Mouse (Mus musculus) adrenal gland, adult 8-10 months (tissue): ENCODE measurements around the gene Gpx4. TPM values are rescaled to one million over a fixed set of nuclear protein-coding genes. Genes with fewer than 3 reads are reported as not detected.
A peak's percentile ranks its signal among the peaks of the same experiment; 100 is the strongest.
"Not testable (repeated sequence)": the region's sequence is repeated elsewhere in the genome, so short reads cannot be mapped to it uniquely, and the experiment has no call there.

Source experiments
- DNase-seq: peaks from one replicate; pipeline ENCODE4 v3.0.0; 2022
- total RNA-seq, 4 experiments: library from RNA; stranded (reverse); gene quantifications; 2 replicates each; pipeline ENCODE4 v1.2.4; 2022

Gpx4 gene
- total RNA-seq, 4 experiments from 2014 or later = 697 to 776 (median 769) TPM

DNA sequence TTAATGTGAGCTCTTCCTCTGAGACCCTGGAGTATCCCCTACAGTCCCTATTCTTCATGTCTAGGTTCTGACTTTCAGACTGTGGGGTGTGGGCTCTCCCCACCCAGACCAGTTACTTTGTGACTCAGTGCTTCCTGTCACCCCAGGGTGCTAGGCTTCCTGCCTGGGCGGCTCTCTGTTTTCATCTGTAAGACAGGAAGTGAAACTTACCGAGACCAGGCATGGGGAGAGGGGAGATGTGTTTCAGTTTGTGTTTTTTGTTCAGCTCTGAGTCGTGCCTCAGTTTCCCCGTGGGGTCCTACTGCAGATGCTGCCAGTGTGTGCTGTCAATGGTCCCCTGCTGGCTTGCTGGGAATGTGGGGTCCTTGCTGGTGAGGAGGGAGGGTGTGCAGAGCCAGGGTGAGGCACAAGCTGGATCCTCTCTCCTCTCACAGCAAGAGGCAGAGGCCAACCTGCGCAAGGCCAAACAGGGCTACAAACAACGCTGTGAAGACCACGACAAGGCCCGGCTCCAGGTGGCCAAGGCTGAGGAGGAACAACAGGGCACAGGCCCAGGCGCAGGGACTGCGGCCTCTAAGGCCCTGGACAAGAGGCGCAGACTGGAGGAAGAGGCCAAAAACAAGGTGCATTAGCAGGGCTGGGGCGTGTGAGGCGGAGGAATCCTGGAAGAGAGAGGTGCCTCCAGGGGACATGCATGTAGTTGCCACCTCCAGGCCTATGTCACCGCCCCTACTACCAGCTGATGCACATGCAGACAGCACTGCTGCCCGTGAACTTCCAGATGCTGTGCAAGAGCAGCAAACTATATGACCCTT lies 22.5 kb upstream of the Gpx4 start:
- DNase-seq = no peak

DNA sequence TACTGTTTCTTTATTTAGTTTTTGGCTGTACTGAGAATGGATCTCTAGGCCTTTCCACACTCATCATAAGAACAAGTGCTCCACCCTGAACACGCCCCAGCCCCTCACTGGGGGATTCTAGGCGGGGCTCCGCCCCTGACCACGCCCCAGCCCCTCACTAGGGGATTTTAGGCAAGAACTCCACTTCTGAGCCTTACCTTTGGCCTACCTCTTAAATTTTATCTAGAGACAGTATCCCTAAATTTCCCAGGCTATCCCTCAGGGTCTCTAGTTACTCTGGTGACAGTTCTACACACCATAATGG lies 22.0 kb upstream of the Gpx4 start:
- no peak for DNase-seq

DNA sequence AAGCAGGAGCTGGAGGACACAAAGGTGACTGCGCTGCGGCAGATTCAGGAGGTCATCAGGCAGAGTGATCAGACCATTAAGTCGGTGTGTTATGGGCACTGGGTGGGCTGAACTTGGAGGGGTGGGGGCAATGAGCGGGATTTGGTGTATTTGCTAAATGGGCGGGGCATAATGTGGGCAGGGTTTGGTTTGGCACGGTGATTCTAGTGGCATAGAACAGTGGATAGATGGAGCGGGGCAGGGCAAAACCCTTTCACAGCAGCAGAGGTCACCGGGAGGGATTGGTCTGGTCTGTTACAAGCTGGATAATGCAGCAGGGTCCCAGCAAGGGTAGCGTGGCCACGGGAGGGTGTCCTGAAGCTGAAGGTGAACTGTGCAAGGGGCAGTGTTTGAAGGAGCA lies 21.5 kb upstream of the Gpx4 start:
- DNase-seq = no peak

- no peak for DNase-seq
Observed at GRCm38 (mm10) chr10:80025889-80026288, 21.1 kb upstream of the Gpx4 start.

DNA sequence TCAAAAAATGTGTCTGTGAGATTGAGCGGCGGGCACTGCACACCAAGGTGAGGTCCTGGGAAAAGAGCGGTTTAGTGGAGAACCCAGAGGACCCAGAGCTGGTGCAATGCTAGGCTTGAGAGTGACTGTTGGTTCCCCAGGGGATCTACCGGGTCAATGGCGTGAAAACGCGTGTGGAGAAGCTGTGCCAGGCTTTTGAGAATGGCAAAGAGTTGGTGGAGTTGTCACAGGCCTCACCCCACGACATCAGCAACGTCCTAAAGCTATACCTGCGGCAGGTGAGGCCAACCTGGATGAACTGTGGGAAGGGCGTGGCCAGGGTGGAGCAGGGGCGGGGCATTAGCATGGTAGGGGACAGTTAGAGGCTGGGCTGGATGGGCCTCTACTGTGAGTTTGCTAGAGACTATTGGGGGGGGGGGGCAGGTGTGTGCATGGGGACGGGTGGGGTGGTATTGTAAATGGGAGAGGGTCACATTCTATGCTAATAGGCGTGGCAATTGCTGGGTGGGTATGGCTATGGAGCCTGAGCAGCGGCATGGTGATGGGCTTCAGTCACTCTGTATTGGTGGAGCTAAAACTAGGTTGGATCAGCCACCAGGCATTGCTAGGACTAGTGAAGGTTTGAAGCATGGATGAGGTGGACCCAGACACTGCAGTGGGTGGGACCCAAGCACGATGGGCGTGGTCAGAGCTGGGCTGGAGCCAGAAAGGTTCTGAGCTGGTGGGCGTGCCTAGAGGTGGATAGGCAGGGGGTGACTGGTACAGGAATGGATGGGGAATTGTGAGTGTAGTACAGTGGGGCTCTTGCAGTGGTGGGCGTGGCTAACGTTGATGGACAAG lies 19.1 kb upstream of the Gpx4 start:
- no peak for DNase-seq

DNA sequence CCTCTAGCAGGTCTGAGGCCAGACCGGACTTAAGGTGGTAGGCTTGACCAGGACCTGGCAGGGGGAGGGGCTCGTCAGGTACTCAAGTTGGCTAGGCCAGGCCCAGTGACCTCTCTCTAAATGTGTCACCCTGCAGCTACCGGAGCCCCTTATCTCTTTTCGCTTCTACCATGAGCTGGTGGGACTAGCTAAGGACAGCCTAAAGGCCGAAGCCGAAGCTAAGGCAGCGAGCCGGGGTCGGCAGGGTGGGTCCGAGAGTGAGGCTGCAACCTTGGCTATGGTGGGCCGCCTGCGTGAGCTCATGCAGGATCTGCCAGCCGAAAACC lies 18.5 kb upstream of the Gpx4 start:
- no peak for DNase-seq

DNA sequence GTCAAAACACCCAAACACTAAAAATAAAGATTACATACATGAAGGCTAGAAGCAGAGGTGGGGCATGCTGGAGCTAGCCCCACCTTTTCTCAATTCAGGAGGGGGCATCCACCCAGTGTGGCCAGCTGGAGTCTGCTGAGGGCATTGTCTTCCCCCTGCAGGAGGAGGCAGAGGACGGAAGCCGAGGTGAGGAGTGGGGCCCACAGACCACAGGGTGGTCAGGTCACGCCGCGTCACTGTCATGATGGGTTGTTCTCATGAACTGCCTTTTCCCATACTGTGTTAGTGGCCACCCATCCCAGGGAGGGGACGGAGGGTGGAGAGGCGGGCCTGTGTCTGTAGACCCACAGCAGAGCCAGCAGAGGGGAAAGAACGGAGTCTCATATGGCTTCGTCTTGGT lies 16.8 kb upstream of the Gpx4 start:
- DNase-seq = no peak

DNA sequence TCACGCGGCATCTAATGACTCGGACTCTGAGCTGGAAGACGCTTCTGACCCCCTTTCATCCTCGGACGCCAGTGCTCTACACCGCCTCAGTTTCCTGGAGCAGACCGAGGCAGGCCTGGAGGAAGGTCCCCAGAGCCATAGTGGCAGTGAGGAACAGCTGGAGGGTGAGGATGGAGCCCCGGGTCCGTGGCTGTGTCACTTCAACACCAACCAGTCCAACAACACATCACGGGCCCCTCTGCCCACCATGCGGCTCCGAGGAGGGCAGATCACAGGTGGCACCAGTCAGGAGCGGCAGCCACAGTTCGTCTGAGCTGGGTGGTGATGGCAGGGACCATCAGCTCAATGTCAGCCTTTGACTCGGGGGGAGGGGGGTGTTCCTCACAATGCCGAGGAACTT lies 16.2 kb upstream of the Gpx4 start:
- DNase-seq = no peak

- DNase-seq = peak; percentile 70
Observed at GRCm38 (mm10) chr10:80032799-80033480, 14.0 kb upstream of the Gpx4 start.

DNA sequence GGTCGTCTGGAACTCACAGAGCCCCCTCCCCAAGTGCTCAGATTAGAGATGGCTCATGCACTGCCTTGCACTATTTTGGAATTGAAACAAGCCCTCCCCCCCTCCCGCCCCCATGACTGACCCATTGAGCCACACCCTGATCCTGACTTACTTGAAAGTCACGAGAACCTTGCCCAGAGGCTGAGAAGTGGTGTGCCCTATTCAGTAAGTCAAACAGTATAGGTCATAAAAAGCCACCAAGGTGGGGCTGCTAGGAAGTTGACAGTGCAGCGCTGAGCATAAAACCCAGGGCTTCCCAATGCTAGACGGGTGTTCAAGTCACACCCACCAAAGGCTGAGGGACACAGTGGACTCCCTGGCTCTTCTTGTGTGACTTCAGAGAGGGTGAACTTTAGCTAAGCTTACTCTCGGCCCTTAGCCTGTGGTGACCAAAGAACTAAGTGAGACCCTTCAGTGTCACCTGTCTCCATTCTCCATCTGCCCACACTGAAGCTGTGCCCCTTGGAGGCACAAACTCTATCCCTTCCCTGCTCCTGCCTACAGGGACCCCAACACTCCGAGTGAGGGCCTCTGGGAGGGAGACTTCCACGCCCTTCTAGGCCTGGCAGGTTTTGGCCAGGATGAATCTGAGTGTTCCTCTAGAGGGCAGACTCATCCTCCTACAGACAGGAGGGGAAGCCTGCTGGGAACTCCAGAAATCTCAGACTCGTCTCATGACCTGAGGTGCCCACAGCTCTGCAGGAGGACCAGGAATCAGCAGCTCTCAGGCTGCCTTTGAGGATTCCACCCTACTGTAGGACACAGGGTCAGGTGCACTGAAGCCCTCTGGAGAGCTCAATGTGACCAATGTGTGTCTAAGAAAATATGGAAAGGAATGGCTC lies 13.2 kb upstream of the Gpx4 start:
- no peak for DNase-seq

- no peak for DNase-seq
Observed at GRCm38 (mm10) chr10:80035148-80035547, 11.8 kb upstream of the Gpx4 start.

- no peak for DNase-seq
Observed at GRCm38 (mm10) chr10:80035686-80036085, 11.3 kb upstream of the Gpx4 start.

DNA sequence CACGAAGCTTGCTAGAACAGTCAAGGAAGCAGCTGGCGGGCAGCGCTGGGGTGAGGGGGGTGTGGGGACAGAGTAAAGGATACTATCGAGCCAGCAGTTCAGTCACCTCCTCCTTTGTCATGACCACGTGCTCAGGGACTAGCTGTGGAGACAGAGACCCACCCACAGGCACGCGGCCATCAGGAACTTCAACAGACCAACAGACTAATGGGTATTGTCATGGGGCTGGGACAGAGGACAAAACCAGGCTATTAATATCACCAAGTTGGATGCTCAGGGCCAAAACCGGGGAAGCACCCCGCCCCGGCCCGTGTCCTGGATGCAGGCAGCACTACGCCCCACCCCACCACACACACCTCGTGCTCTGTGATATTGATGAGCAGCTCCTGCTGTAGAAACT lies 10.1 kb upstream of the Gpx4 start:
- no peak for DNase-seq

- DNase-seq = peak; percentile 98
Observed at GRCm38 (mm10) chr10:80039559-80039979, 7.4 kb upstream of the Gpx4 start, which contains the start of gene Polr2e. Polr2e (minus strand) TSS chr10:80039795.

DNA sequence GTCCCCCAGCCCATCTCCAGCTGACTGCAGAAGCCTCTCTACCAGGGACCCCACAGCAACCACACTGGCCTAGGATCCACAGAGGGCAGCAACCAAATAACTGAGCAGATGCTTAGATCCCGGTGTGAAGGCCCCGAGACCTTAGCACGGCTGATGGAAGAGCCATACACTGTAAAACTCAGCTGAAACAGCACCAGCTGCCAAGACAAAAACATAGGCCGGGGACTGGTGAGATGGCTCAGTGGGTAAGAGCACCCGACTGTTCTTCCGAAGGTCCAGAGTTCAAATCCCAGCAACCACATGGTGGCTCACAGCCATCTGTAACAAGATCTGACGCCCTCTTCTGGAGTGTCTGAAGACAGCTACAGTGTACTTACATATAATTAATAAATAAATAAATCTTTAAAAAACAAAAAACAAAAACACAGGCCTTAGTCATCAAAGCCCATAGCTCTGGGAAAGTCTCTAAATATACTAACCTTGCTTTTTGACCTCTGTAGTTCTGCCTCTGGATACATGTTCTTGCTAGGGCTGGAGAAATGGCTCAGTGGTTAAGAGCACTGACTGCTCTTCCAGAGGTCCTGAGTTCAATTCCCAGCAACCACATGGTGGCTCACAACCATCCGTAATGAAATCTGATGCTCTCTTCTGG lies 5.4 kb upstream of the Gpx4 start:
- not testable (repeated sequence) for DNase-seq

DNA sequence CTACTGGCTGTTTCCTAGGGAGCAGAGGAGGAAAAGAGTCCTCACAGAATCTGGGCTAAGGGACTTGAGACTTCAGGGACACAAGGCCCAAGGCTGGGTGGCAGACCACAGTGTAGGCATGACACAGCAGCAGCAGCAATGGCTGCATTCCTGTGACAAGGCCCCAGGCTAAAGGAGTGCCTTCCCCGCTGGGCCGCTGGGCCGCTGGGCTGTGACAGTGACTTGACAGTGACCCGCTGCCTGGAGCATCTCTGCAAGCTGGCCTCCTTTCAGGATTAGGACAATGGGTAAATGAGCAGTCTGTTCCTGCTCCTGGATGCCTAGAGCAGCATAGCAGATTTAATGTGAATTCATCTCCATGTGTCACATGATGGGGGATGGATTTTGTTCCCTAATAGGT lies 2.9 kb upstream of the Gpx4 start:
- DNase-seq = no peak

DNA sequence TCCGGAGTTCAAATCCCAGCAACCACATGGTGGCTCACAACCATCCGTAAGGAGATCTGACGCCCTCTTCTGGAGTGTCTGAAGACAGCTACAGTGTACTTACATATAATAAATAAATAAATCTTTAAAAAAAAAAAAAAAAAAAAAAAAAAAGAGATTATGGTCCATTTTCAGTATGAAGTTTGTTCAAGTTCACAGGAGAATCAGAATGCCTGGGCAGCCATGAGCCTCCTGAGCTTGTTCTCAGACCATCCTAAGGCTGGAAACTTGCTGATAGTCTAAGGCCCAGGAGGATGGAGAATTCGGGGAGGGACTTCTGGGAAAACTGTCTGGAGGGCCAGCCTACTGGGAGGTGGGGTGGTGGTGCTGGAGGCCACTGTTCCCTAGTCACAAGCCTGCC lies 1.6 kb upstream of the Gpx4 start:
- not testable (repeated sequence) for DNase-seq

DNA sequence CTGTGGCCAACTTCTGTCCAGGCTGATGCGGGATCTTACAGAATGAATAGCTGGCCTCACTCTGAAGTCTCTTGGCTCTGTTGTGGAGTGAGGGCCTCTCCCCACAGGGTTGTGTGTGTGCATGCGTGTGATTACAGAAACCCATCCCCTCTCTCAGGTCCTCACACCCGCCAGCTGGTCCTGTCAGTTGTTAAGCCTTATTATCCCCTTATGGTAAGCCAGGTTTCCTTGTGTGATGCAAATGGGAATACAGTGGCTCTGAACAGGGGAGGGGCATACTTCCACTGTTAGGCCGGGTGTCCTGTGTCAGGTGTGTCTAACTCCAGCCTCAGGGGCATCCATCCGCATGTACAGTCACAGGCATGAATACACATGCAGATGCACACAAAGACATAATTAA lies 1.2 kb upstream of the Gpx4 start:
- no peak for DNase-seq

DNA sequence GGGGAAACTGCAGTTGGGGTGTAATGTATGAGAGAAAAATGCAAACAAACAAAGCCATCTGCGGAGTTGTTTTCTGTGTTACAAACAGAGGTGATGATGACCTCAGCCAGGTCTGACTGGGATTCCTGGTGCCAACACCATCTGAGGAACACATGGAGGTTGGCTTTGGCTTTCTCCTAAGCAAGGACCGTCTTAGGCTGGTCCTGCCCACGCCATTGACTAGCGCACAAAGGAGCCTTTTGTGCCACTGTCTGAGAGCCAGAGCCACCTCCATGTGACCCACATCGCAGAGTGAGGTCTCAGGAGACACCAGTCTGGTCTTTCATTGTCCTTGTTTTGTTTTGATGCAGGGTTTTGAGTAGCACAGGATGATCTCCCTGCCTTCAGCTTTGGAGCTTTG lies 1.4 kb downstream of the Gpx4 start:
- DNase-seq = no peak

GRCm38 (mm10) chr10:80048834-80049233 lies 1.9 kb downstream of the Gpx4 start:
- DNase-seq = no peak

DNA sequence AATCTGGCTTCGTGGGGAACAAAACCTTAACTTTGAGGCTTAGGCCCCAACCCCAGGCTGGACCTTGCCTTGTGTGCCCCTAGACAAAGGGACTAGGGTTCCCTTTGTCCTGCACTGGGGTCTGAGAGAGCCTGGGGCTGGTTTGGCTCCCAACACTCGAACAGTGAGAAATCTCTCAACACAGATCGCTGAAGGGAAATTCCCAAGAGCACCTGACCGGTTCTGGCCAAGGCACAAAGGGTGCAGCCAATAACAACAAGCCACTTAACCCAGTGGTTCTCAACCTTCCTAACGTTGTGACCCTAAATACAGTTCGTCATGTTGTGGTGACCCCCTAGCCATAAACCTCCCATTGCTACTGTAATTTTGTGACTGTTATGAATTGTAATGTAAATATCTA lies 3.3 kb downstream of the Gpx4 start:
- no peak for DNase-seq
